ENCODE assay signal across 8 mouse cellular contexts in the genomic region with DNA sequence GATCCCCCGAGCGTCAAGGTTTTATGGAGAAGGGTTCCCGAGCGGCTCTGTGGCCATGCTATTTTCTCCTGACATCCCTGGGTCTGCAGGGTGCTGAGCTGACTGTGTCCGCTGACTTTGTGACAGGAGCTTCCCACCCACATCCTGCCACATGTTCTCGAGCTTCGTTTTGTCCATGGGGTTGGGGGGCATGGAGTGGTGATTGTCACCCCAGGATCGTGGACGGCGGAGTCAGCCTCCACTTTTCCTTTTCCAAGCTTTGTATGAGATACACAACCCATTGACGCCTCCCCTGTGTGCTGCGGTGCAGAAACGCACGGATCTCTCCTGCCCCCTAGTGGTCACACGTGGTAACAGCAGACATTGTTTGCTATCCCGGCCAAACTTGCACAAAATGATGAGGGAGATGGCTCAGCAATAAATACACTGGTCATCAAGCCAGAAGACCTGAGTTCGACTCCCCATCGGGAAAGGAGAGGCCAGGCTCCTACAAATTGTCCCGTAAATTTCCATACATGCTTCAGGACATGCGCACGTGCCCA. TPM values are rescaled to one million over a fixed set of nuclear protein-coding genes. Genes with fewer than 3 reads are reported as not detected.
DNase-seq lines count a peak whose midpoint lies in the region; ATAC-seq and TF ChIP-seq lines count a peak whose summit lies in the region.

No protein-coding gene starts in this region.

- H3K4me2 ChIP-seq in heart, embryonic 12.5 days = peak overlapping the region; percentile 45
- no peak overlapping the region for H3K4me2 ChIP-seq in neural tube, embryonic 14.5 days (ENCODE audit: low read depth, low read length)

- H3K36me3 ChIP-seq in heart, embryonic 12.5 days = no peaks in the 10 kb centered on the region
- no peaks in the 10 kb centered on the region for H3K36me3 ChIP-seq in neural tube, embryonic 14.5 days (ENCODE audit: control insufficient read depth, insufficient read depth, low read length)
- no peaks in the 10 kb centered on the region for H3K36me3 ChIP-seq in testis, adult 2 months (ENCODE audit: control insufficient read depth, insufficient read depth, low read length)

- TF ChIP-seq POLR2A in bone marrow, adult 2 months (IDR thresholded peaks at IDR 0.05; ENCODE audit: borderline replicate concordance, control insufficient read depth, low read depth, low read length) = no peak
- no peak for TF ChIP-seq POLR2A in embryonic fibroblast, embryonic 13.5 days (IDR thresholded peaks at IDR 0.05; ENCODE audit: low read depth, low read length)
- no peak for TF ChIP-seq POLR2A in testis, adult 2 months (IDR thresholded peaks at IDR 0.05; ENCODE audit: control insufficient read depth, low read depth, low read length)

- no peak overlapping the region for H3K27ac ChIP-seq in bone marrow, adult 2 months (ENCODE audit: control insufficient read depth, insufficient read depth, low read depth, low read length, poor library complexity)
- H3K27ac ChIP-seq in embryonic fibroblast, embryonic 13.5 days (ENCODE audit: insufficient read depth, low read length) = no peak overlapping the region
- no peak overlapping the region for H3K27ac ChIP-seq in heart, embryonic 12.5 days (ENCODE audit: poor library complexity, severe bottlenecking)
- H3K27ac ChIP-seq in neural tube, embryonic 14.5 days (ENCODE audit: low read depth, low read length) = no peak overlapping the region
- no peak overlapping the region for H3K27ac ChIP-seq in testis, adult 2 months (ENCODE audit: control insufficient read depth, insufficient read depth, low read depth, low read length)

- 10% methylated on average over 21 of the region's 21 CpGs for WGBS in bone marrow, adult 2 months
- WGBS in heart, embryonic 12.5 days = 12% methylated on average over 21 of the region's 21 CpGs
- WGBS in neural tube, embryonic 14.5 days = 10% methylated on average over 21 of the region's 21 CpGs

- no peaks in the 10 kb centered on the region; the same call in 1 of the 2 replicates for H3K4me1 ChIP-seq in bone marrow, adult 2 months (ENCODE audit: control insufficient read depth, insufficient read depth, low read length)
- no peaks in the 10 kb centered on the region for H3K4me1 ChIP-seq in embryonic fibroblast, embryonic 13.5 days (ENCODE audit: control insufficient read depth, insufficient read depth, low read length)
- H3K4me1 ChIP-seq in heart, embryonic 12.5 days (replicated peaks) = peaks cover 17% of the 10 kb centered on the region; the same call in 1 of the 2 replicates
- no peaks in the 10 kb centered on the region for H3K4me1 ChIP-seq in neural tube, embryonic 14.5 days (ENCODE audit: control insufficient read depth, insufficient read depth, low read length)
- peaks cover 18% of the 10 kb centered on the region for H3K4me1 ChIP-seq in testis, adult 2 months (ENCODE audit: control insufficient read depth, insufficient read depth, low read length)

- H3K9me3 ChIP-seq in heart, embryonic 12.5 days (replicated peaks) = no peaks in the 10 kb centered on the region
- no peaks in the 10 kb centered on the region for H3K9me3 ChIP-seq in neural tube, embryonic 14.5 days (ENCODE audit: control insufficient read depth, low read length)

- no peak overlapping the region for H3K9ac ChIP-seq in heart, embryonic 12.5 days
- H3K9ac ChIP-seq in neural tube, embryonic 14.5 days (replicated peaks; ENCODE audit: low read depth, low read length) = no peak overlapping the region

- H3K27me3 ChIP-seq in heart, embryonic 12.5 days (replicated peaks) = peaks cover 44% of the 10 kb centered on the region
- no peaks in the 10 kb centered on the region for H3K27me3 ChIP-seq in neural tube, embryonic 14.5 days (ENCODE audit: control insufficient read depth, insufficient read depth, low read length)
- no peaks in the 10 kb centered on the region for H3K27me3 ChIP-seq in testis, adult 2 months (ENCODE audit: control insufficient read depth, insufficient read depth, low read length)

- peak; percentile 89 for DNase-seq in CD4-positive, CD25-positive, alpha-beta regulatory T cell, adult 2 months (ENCODE audit: low read depth, low spot score)
- peak; percentile 91 for DNase-seq in kidney, postnatal 10 days
- DNase-seq in lung, adult 18-20 months = peak; percentile 75 to 77

- no peak overlapping the region for H3K4me3 ChIP-seq in bone marrow, adult 2 months (replicated peaks; ENCODE audit: control insufficient read depth, low read depth, low read length)
- H3K4me3 ChIP-seq in embryonic fibroblast, embryonic 13.5 days (ENCODE audit: insufficient read depth, low read length) = no peak overlapping the region
- no peak overlapping the region for H3K4me3 ChIP-seq in heart, embryonic 12.5 days
- no peak overlapping the region for H3K4me3 ChIP-seq in neural tube, embryonic 14.5 days (ENCODE audit: low read depth, low read length)
- H3K4me3 ChIP-seq in testis, adult 2 months (ENCODE audit: control insufficient read depth, low read depth, low read length) = no peak overlapping the region

- no peak for ATAC-seq in heart, embryonic 12.5 days (ENCODE audit: insufficient number of reproducible peaks, low FRiP score)
- ATAC-seq in neural tube, embryonic 14.5 days (ENCODE audit: low read depth) = peak; percentile 42; the same call in 1 of the 2 replicates

- peak; percentile 99 for TF ChIP-seq CTCF in bone marrow, adult 2 months (IDR thresholded peaks at IDR 0.05; ENCODE audit: control insufficient read depth, insufficient read depth, low read length)
- TF ChIP-seq CTCF in embryonic fibroblast, embryonic 13.5 days (IDR thresholded peaks at IDR 0.05; ENCODE audit: borderline replicate concordance, insufficient read depth, low read length) = peak; percentile 99
- TF ChIP-seq CTCF in testis, adult 2 months (IDR thresholded peaks at IDR 0.05; ENCODE audit: control insufficient read depth, insufficient read depth, insufficient replicate concordance, low read depth, low read length) = peak; percentile 100

RNA-seq across cellular contexts. Expression of gene Gng7, which starts 19.6 kb away (rescaled TPM):
- polyA plus RNA-seq in bone marrow, adult 2 months (2011; ENCODE audit: insufficient read depth, insufficient read length, low replicate concordance, missing spikeins) = not detected in 2 replicates
- 5.3 and 5.4 TPM in 2 replicates for polyA plus RNA-seq in embryonic fibroblast, embryonic 13.5 days (2011; ENCODE audit: insufficient read length, low read depth, missing spikeins)
- 1.5 and 1.7 TPM in 2 replicates for polyA plus RNA-seq in heart, embryonic 12.5 days (2016; fragmentation: Nextera tagmentation; extraction: Ambion mirVana)
- polyA plus RNA-seq in neural tube, embryonic 14.5 days (2014; fragmentation: Nextera tagmentation; extraction: Ambion mirVana) = 20.3 and 22.7 TPM in 2 replicates
- polyA plus RNA-seq in testis, adult 2 months (2012; rRNA removed) = 1.0 and 1.6 TPM in 2 replicates

RNA-seq across cellular contexts. Expression of gene Diras1, which starts 30.3 kb away (rescaled TPM):
- not detected in 2 replicates for polyA plus RNA-seq in bone marrow, adult 2 months (2011; ENCODE audit: insufficient read depth, insufficient read length, low replicate concordance, missing spikeins)
- not detected in 2 replicates for polyA plus RNA-seq in embryonic fibroblast, embryonic 13.5 days (2011; ENCODE audit: insufficient read length, low read depth, missing spikeins)
- not detected in 2 replicates for polyA plus RNA-seq in heart, embryonic 12.5 days (2016; fragmentation: Nextera tagmentation; extraction: Ambion mirVana)
- polyA plus RNA-seq in neural tube, embryonic 14.5 days (2014; fragmentation: Nextera tagmentation; extraction: Ambion mirVana) = 24.0 and 28.8 TPM in 2 replicates
- 0.95 and 1.4 TPM in 2 replicates for polyA plus RNA-seq in testis, adult 2 months (2012; rRNA removed)

RNA-seq across cellular contexts. Expression of gene Slc39a3, which starts 42.1 kb away (rescaled TPM):
- 3.7 and 3.9 TPM in 2 replicates for polyA plus RNA-seq in bone marrow, adult 2 months (2011; ENCODE audit: insufficient read depth, insufficient read length, low replicate concordance, missing spikeins)
- 11.9 and 13.1 TPM in 2 replicates for polyA plus RNA-seq in embryonic fibroblast, embryonic 13.5 days (2011; ENCODE audit: insufficient read length, low read depth, missing spikeins)
- polyA plus RNA-seq in heart, embryonic 12.5 days (2016; fragmentation: Nextera tagmentation; extraction: Ambion mirVana) = 7.5 and 8.7 TPM in 2 replicates
- polyA plus RNA-seq in neural tube, embryonic 14.5 days (2014; fragmentation: Nextera tagmentation; extraction: Ambion mirVana) = 26.7 and 34.6 TPM in 2 replicates
- polyA plus RNA-seq in testis, adult 2 months (2012; rRNA removed) = 39.6 and 46.3 TPM in 2 replicates

Comparison
In these comparisons a context has a peak if more than half of its experiments do, and no peak if none do; other contexts are left out.
1. RNA of gene Diras1, which starts 30.3 kb away (polyA plus RNA-seq): 24.0 to 28.8 TPM in neural tube, embryonic 14.5 days; 0.95 to 1.4 TPM in testis, adult 2 months, not detected in embryonic fibroblast, embryonic 13.5 days, not detected in heart, embryonic 12.5 days and not detected in bone marrow, adult 2 months; every median in the first group is over 10 times any median in the second.
2. Peak in every context shown above with its lines, with median percentiles within 50 percentile points of each other: DNase-seq and CTCF ChIP-seq.